Mouse (Mus musculus) spleen, adult 2 months (tissue): ENCODE measurements around the gene Bphl.

Experiments
- CTCF ChIP-seq: fragments of 200-500 bp; IDR thresholded peaks from 2 replicates; pipeline ENCODE4 v1.5.1; 2011; ENCODE audit warnings: mild to moderate bottlenecking, inconsistent platforms; ENCODE audit not compliant: insufficient read depth, insufficient read length, insufficient replicate concordance; ENCODE audit errors: extremely low read depth
- POLR2A ChIP-seq: fragments of 200-500 bp; IDR thresholded peaks from 2 replicates; pipeline ENCODE4 v1.6.1; 2011; ENCODE audit warnings: low read depth, low read length, inconsistent platforms

- TF ChIP-seq POLR2A (no peak), CTCF (no peak)
Measured at GRCm38 (mm10) chr13:34057252-34057651, 19.9 kb downstream of the Bphl start.
